Mouse (Mus musculus): ENCODE data around the gene Htr5b. TPM values are rescaled to one million over a fixed set of nuclear protein-coding genes. Genes with fewer than 3 reads are reported as not detected.

Gene Htr5b
- polyA plus RNA-seq, 1 experiment from 2014 or later, result not detected

GRCm38 (mm10) chr1:121479403-121479802 lies 48.9 kb downstream of the Htr5b start:
- Histone ChIP-seq H3K27me3 (ENCODE audit: insufficient read depth, low read length) (no peaks in the 10 kb centered on the region), H3K4me1 (ENCODE audit: insufficient read depth) (no peaks in the 10 kb centered on the region), H3K4me2 (ENCODE audit: low read depth, low read length) (no peak overlapping the region), H3K27ac (ENCODE audit: low read depth) (no peak overlapping the region), H3K9ac (replicated peaks) (no peak overlapping the region), H3K9me3 (ENCODE audit: low read length) (no peaks in the 10 kb centered on the region), H3K36me3 (replicated peaks; ENCODE audit: insufficient read depth, low read length) (peaks cover 60% of the 10 kb centered on the region), H3K4me3 (ENCODE audit: low read depth, low read length) (no peak overlapping the region)
- ATAC-seq (no peak), DNase-seq (no peak)
- WGBS (ENCODE audit: insufficient replicate concordance), result 80% methylated on average over 5 of the region's 5 CpGs
- no peak for TF ChIP-seq EP300 (IDR thresholded peaks at IDR 0.05; ENCODE audit: low read depth)
- no peak for TF ChIP-seq CTCF (IDR thresholded peaks at IDR 0.05; ENCODE audit: low read depth)

GRCm38 (mm10) chr1:121478284-121478980 lies 49.8 kb downstream of the Htr5b start:
- Histone ChIP-seq H3K36me3 (replicated peaks; ENCODE audit: insufficient read depth, low read length) (peaks cover 60% of the 10 kb centered on the region), H3K4me1 (ENCODE audit: insufficient read depth) (no peaks in the 10 kb centered on the region), H3K4me2 (ENCODE audit: low read depth, low read length) (no peak overlapping the region), H3K4me3 (ENCODE audit: low read depth, low read length) (no peak overlapping the region), H3K9me3 (ENCODE audit: low read length) (no peaks in the 10 kb centered on the region), H3K9ac (replicated peaks) (no peak overlapping the region), H3K27ac (ENCODE audit: low read depth) (no peak overlapping the region), H3K27me3 (ENCODE audit: insufficient read depth, low read length) (no peaks in the 10 kb centered on the region)
- DNase-seq (no peak), ATAC-seq (0 out of 2 replicates have a peak, but pooled peaks have one; percentile 17)
- WGBS (ENCODE audit: insufficient replicate concordance), result 43% methylated on average over 12 of the region's 12 CpGs
- TF ChIP-seq EP300 (IDR thresholded peaks at IDR 0.05; ENCODE audit: low read depth), result no peak
- TF ChIP-seq CTCF (IDR thresholded peaks at IDR 0.05; ENCODE audit: low read depth), result no peak

- TF ChIP-seq EP300 (IDR thresholded peaks at IDR 0.05; ENCODE audit: low read depth) (no peak), CTCF (IDR thresholded peaks at IDR 0.05; ENCODE audit: low read depth) (no peak)
- Histone ChIP-seq H3K4me3 (ENCODE audit: low read depth, low read length) (no peak overlapping the region), H3K27ac (ENCODE audit: low read depth) (no peak overlapping the region), H3K27me3 (ENCODE audit: insufficient read depth, low read length) (no peaks in the 10 kb centered on the region), H3K4me1 (ENCODE audit: insufficient read depth) (no peaks in the 10 kb centered on the region), H3K9me3 (ENCODE audit: low read length) (no peaks in the 10 kb centered on the region), H3K36me3 (replicated peaks; ENCODE audit: insufficient read depth, low read length) (peaks cover 57% of the 10 kb centered on the region), H3K9ac (replicated peaks) (no peak overlapping the region), H3K4me2 (ENCODE audit: low read depth, low read length) (no peak overlapping the region)
- ATAC-seq (no peak), DNase-seq (no peak)
- 86% methylated on average over 5 of the region's 5 CpGs for WGBS (ENCODE audit: insufficient replicate concordance)
These were observed 50.5 kb downstream of the Htr5b start for GRCm38 (mm10) chr1:121477716-121478115.

GRCm38 (mm10) chr1:121471503-121471902 lies 56.8 kb downstream of the Htr5b start:
- WGBS (ENCODE audit: insufficient replicate concordance), result 65% methylated on average over 5 of the region's 5 CpGs
- H3K9ac ChIP-seq (replicated peaks), result no peak overlapping the region
- H3K27ac ChIP-seq (ENCODE audit: low read depth), result no peak overlapping the region
- no peak for DNase-seq
- ATAC-seq, result no peak
- H3K4me1 ChIP-seq (ENCODE audit: insufficient read depth), result no peaks in the 10 kb centered on the region
- no peaks in the 10 kb centered on the region for H3K27me3 ChIP-seq (ENCODE audit: insufficient read depth, low read length)
- TF ChIP-seq CTCF (IDR thresholded peaks at IDR 0.05; ENCODE audit: low read depth), result no peak
- TF ChIP-seq EP300 (IDR thresholded peaks at IDR 0.05; ENCODE audit: low read depth), result no peak
- peaks cover 24% of the 10 kb centered on the region for H3K36me3 ChIP-seq (replicated peaks; ENCODE audit: insufficient read depth, low read length)
- no peak overlapping the region for H3K4me3 ChIP-seq (ENCODE audit: low read depth, low read length)
- H3K4me2 ChIP-seq (ENCODE audit: low read depth, low read length), result no peak overlapping the region
- no peaks in the 10 kb centered on the region for H3K9me3 ChIP-seq (ENCODE audit: low read length)

GRCm38 (mm10) chr1:121468271-121468670 lies 60.0 kb downstream of the Htr5b start:
- no peak for DNase-seq
- no peak overlapping the region for H3K9ac ChIP-seq (replicated peaks)

GRCm38 (mm10) chr1:121466276-121466675 lies 62.0 kb downstream of the Htr5b start:
- no peak for TF ChIP-seq EP300 (IDR thresholded peaks at IDR 0.05; ENCODE audit: low read depth)
- TF ChIP-seq CTCF (IDR thresholded peaks at IDR 0.05; ENCODE audit: low read depth), result no peak
- Histone ChIP-seq H3K4me3 (ENCODE audit: low read depth, low read length) (no peak overlapping the region), H3K9me3 (ENCODE audit: low read length) (no peaks in the 10 kb centered on the region), H3K4me1 (ENCODE audit: insufficient read depth) (peaks cover 2% of the 10 kb centered on the region; the same call in 1 of the 2 replicates), H3K27ac (ENCODE audit: low read depth) (no peak overlapping the region), H3K9ac (replicated peaks) (no peak overlapping the region), H3K36me3 (replicated peaks; ENCODE audit: insufficient read depth, low read length) (peaks cover 37% of the 10 kb centered on the region), H3K27me3 (ENCODE audit: insufficient read depth, low read length) (no peaks in the 10 kb centered on the region), H3K4me2 (ENCODE audit: low read depth, low read length) (no peak overlapping the region)
- ATAC-seq, result no peak
- no peak for DNase-seq
- WGBS (ENCODE audit: insufficient replicate concordance), result 79% methylated on average over 3 of the region's 3 CpGs

More at GRCm38 (mm10) chr1:121468271-121468670, 60.0 kb downstream of the Htr5b start:
- WGBS (ENCODE audit: insufficient replicate concordance), result 72% methylated on average over 2 of the region's 2 CpGs
- no peaks in the 10 kb centered on the region for H3K27me3 ChIP-seq (ENCODE audit: insufficient read depth, low read length)
- no peak overlapping the region for H3K27ac ChIP-seq (ENCODE audit: low read depth)
- TF ChIP-seq EP300 (IDR thresholded peaks at IDR 0.05; ENCODE audit: low read depth) (no peak), CTCF (IDR thresholded peaks at IDR 0.05; ENCODE audit: low read depth) (no peak)
- no peak overlapping the region for H3K4me2 ChIP-seq (ENCODE audit: low read depth, low read length)
- peaks cover 2% of the 10 kb centered on the region; the same call in 1 of the 2 replicates for H3K4me1 ChIP-seq (ENCODE audit: insufficient read depth)
- peaks cover 27% of the 10 kb centered on the region for H3K36me3 ChIP-seq (replicated peaks; ENCODE audit: insufficient read depth, low read length)
- no peak overlapping the region for H3K4me3 ChIP-seq (ENCODE audit: low read depth, low read length)
- no peaks in the 10 kb centered on the region for H3K9me3 ChIP-seq (ENCODE audit: low read length)
- ATAC-seq, result no peak
